Mouse (Mus musculus): ENCODE measurements around the gene Tm4sf20. TPM values are rescaled to one million over a fixed set of nuclear protein-coding genes. Genes with fewer than 3 reads are reported as not detected.

Tm4sf20 gene
- total and polyA plus RNA-seq, 3 experiments, result not detected

DNA sequence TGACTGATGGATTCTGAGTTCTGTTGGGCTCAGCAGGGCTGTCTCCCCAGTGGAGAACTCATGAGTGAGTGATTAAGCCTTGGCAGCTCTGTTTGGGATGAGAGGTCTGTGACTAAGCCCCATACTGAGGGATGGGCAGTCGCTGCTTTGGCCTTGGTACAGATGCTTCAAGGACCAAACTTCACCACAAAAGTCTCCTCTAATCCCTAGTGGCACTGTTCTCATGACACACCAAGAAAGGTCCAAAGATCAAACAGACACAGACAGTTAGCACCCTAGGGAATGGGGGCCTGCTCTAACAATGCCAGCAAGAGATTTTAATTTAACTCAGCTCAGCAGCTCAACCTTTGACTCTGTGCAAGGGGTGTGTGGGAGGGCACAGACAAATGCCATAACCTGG is 43.5 kb upstream of the Tm4sf20 start:
- in situ Hi-C loops (cut with MboI; ENCODE audit: low pct_ligation_motif_present, low pct_unique_long_range_greater_than_20kb, low sequenced_read_pairs) (no loop called here), dilution Hi-C loops (cut with MboI; ENCODE audit: extremely low pct_ligation_motif_present, extremely low pct_unique_long_range_greater_than_20kb, low sequenced_read_pairs) (no loop called here)
- Histone ChIP-seq H3K9me3 (replicated peaks; ENCODE audit: low read length) (no peaks in the 10 kb centered on the region), H3K79me2 (replicated peaks; ENCODE audit: control insufficient read depth, extremely low read depth, insufficient read depth, poor library complexity, severe bottlenecking) (no peaks in the 10 kb centered on the region), H3K27me3 (replicated peaks) (no peaks in the 10 kb centered on the region), H3K36me3 (replicated peaks in 1 of 2; ENCODE audit: control insufficient read depth in 1 of 2, insufficient read depth in 1 of 2, low read length in 1 of 2) (no peaks in the 10 kb centered on the region), H3K4me3 (replicated peaks in 1 of 3; ENCODE audit: low read depth in 2 of 3, low read length in 2 of 3, poor library complexity in 1 of 3) (no peak overlapping the region), H3K27ac (ENCODE audit: insufficient read depth, low read depth) (no peak overlapping the region), H3K4me1 (ENCODE audit: control insufficient read depth in 1 of 2, insufficient read depth in 2 of 2) (peaks cover 13 to 23% of the 10 kb centered on the region in 2 experiments), H3K9ac (ENCODE audit: insufficient read depth, low read depth) (no peak overlapping the region), H3K4me2 (ENCODE audit: insufficient read depth, low read depth, poor library complexity, severe bottlenecking) (no peak overlapping the region)
- DNase-seq (ENCODE audit: extremely low read depth), result no peak
- no peak for TF ChIP-seq TBP (conservative IDR thresholded peaks at IDR 0.05; ENCODE audit: low read depth, low read length)
- no peak for TF ChIP-seq EP300 (IDR thresholded peaks at IDR 0.05; ENCODE audit: low read length)
- no peak for TF ChIP-seq NELFE (IDR thresholded peaks at IDR 0.05; ENCODE audit: low read depth, low read length)
- no peak for TF ChIP-seq MAFK (IDR thresholded peaks at IDR 0.05; ENCODE audit: insufficient replicate concordance, low read length)
- TF ChIP-seq NRF1 (IDR thresholded peaks at IDR 0.05; ENCODE audit: low read depth, low read length), result no peak
- no peak for TF ChIP-seq TCF12 (IDR thresholded peaks at IDR 0.05; ENCODE audit: low read depth, low read length)
- no peak for TF ChIP-seq ETS1 (conservative IDR thresholded peaks at IDR 0.05; ENCODE audit: low read depth, low read length)
- no peak for TF ChIP-seq HCFC1 (IDR thresholded peaks at IDR 0.05; ENCODE audit: low read depth, low read length)
- TF ChIP-seq CHD2 (IDR thresholded peaks at IDR 0.05; ENCODE audit: low read length), result no peak
- TF ChIP-seq JUND (conservative IDR thresholded peaks at IDR 0.05; ENCODE audit: low read depth, low read length), result no peak
- no peak for TF ChIP-seq ZNF384 (IDR thresholded peaks at IDR 0.05; ENCODE audit: low read depth, low read length)
- TF ChIP-seq UBTF (IDR thresholded peaks at IDR 0.05; ENCODE audit: low read depth, low read length), result no peak
- no peak for TF ChIP-seq USF1 (IDR thresholded peaks at IDR 0.05; ENCODE audit: low read depth, low read length)
- no peak for TF ChIP-seq PAX5 (IDR thresholded peaks at IDR 0.05; ENCODE audit: low read length)
- no peak for TF ChIP-seq IRF4 (IDR thresholded peaks at IDR 0.05; ENCODE audit: low read depth, low read length)
- TF ChIP-seq JUN (IDR thresholded peaks at IDR 0.05; ENCODE audit: insufficient read depth, low read depth, low read length), result no peak
- no peak for TF ChIP-seq GABPA (IDR thresholded peaks at IDR 0.05; ENCODE audit: insufficient replicate concordance, low read depth, low read length)

DNA sequence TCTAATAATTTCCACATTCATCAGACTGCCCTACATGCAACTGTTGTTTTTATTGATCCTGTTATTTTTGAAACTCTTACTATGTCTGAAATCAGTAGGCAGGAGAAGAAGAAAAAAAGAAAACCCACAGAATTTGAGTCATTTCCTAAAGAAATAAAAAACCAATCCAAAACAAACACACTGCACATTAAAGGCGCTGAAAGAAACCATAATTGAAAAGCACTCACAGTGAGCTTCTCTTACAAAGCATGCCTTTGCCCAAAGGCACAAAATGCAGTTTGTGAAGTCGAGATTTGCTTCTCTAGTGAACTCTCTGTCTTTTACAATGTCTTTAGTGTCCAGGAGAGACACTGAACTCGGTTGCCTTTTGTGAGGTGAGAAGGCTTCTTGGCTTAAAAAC is 40.3 kb upstream of the Tm4sf20 start:
- Histone ChIP-seq H3K4me1 (ENCODE audit: control insufficient read depth in 1 of 2, insufficient read depth in 2 of 2) (peaks cover 4 to 18% of the 10 kb centered on the region in 2 experiments; a peak in 3 of 4 replicates), H3K9ac (ENCODE audit: insufficient read depth, low read depth) (no peak overlapping the region), H3K4me2 (ENCODE audit: insufficient read depth, low read depth, poor library complexity, severe bottlenecking) (no peak overlapping the region), H3K27me3 (replicated peaks) (no peaks in the 10 kb centered on the region), H3K79me2 (replicated peaks; ENCODE audit: control insufficient read depth, extremely low read depth, insufficient read depth, poor library complexity, severe bottlenecking) (no peaks in the 10 kb centered on the region), H3K4me3 (replicated peaks in 1 of 3; ENCODE audit: low read depth in 2 of 3, low read length in 2 of 3, poor library complexity in 1 of 3) (no peak overlapping the region), H3K9me3 (replicated peaks; ENCODE audit: low read length) (no peaks in the 10 kb centered on the region), H3K36me3 (replicated peaks in 1 of 2; ENCODE audit: control insufficient read depth in 1 of 2, insufficient read depth in 1 of 2, low read length in 1 of 2) (no peaks in the 10 kb centered on the region), H3K27ac (ENCODE audit: insufficient read depth, low read depth) (no peak overlapping the region)
- no peak for DNase-seq (ENCODE audit: extremely low read depth)
- in situ Hi-C loops (cut with MboI; ENCODE audit: low pct_ligation_motif_present, low pct_unique_long_range_greater_than_20kb, low sequenced_read_pairs), result no loop called here
- dilution Hi-C loops (cut with MboI; ENCODE audit: extremely low pct_ligation_motif_present, extremely low pct_unique_long_range_greater_than_20kb, low sequenced_read_pairs), result no loop called here
- no peak for TF ChIP-seq EP300 (IDR thresholded peaks at IDR 0.05; ENCODE audit: low read length)
- TF ChIP-seq MAZ (IDR thresholded peaks at IDR 0.05; ENCODE audit: low read depth, low read length), result no peak
- TF ChIP-seq RAD21 (IDR thresholded peaks at IDR 0.05; ENCODE audit: low read depth, low read length), result no peak
- TF ChIP-seq USF1 (IDR thresholded peaks at IDR 0.05; ENCODE audit: low read depth, low read length), result no peak
